8 mouse cellular contexts compared by ENCODE assay signal in genomic region chr15:68363058-68363735, GRCm38 (mm10).
DNase-seq lines count a peak whose midpoint lies in the region; ATAC-seq lines count a peak whose summit lies in the region.

No protein-coding gene starts in this region.

- H3K9ac ChIP-seq in hindbrain, embryonic 15.5 days: peak overlapping the region; percentile 82

- H3K4me1 ChIP-seq in hindbrain, embryonic 15.5 days (replicated peaks): peaks cover 29% of the 10 kb centered on the region

- peak overlapping the region; percentile 94 for H3K4me2 ChIP-seq in hindbrain, embryonic 15.5 days

- ATAC-seq in hindbrain, embryonic 15.5 days (ENCODE audit: low FRiP score, low read depth): peak; percentile 98

- H3K9me3 ChIP-seq in hindbrain, embryonic 15.5 days: no peaks in the 10 kb centered on the region

- peak; percentile 99 for DNase-seq in T-cell, adult 2 months (ENCODE audit: low spot score)
- peak; percentile 95 to 99 for DNase-seq in cerebellum, postnatal 36 days
- DNase-seq in frontal cortex, postnatal 36 days (ENCODE audit: low spot score in 2 of 2): peak; percentile 98 to 99
- DNase-seq in left cerebral cortex, adult 11 months (ENCODE audit: low spot score): peak; percentile 99
- peak; percentile 99 for DNase-seq in lung, postnatal 4 days
- DNase-seq in retina, postnatal 7 days (ENCODE audit: low read depth, low spot score): peak; percentile 99
- DNase-seq in urinary bladder, adult 2 months (ENCODE audit: low spot score): peak; percentile 91

- H3K27me3 ChIP-seq in hindbrain, embryonic 15.5 days: no peaks in the 10 kb centered on the region

- under 1% methylated on average over 58 of the region's 72 CpGs for WGBS in hindbrain, embryonic 15.5 days

- no peaks in the 10 kb centered on the region for H3K36me3 ChIP-seq in hindbrain, embryonic 15.5 days

- peak overlapping the region; percentile 96 for H3K4me3 ChIP-seq in hindbrain, embryonic 15.5 days

- peak overlapping the region; percentile 98 for H3K27ac ChIP-seq in hindbrain, embryonic 15.5 days (replicated peaks)

Comparison
In these comparisons a context has a peak if more than half of its experiments do, and no peak if none do; other contexts are left out.
1. Peak in every context shown above with its lines: DNase-seq, ATAC-seq, H3K4me3 ChIP-seq and H3K27ac ChIP-seq.